Mouse (Mus musculus) kidney, adult 8-10 months (tissue): ENCODE measurements around the gene Lasp1.

ENCODE experiments used
- DNase-seq, 2 experiments: peaks; one replicate each; pipeline ENCODE4 v3.0.0; 2022

Lasp1 gene

DNA sequence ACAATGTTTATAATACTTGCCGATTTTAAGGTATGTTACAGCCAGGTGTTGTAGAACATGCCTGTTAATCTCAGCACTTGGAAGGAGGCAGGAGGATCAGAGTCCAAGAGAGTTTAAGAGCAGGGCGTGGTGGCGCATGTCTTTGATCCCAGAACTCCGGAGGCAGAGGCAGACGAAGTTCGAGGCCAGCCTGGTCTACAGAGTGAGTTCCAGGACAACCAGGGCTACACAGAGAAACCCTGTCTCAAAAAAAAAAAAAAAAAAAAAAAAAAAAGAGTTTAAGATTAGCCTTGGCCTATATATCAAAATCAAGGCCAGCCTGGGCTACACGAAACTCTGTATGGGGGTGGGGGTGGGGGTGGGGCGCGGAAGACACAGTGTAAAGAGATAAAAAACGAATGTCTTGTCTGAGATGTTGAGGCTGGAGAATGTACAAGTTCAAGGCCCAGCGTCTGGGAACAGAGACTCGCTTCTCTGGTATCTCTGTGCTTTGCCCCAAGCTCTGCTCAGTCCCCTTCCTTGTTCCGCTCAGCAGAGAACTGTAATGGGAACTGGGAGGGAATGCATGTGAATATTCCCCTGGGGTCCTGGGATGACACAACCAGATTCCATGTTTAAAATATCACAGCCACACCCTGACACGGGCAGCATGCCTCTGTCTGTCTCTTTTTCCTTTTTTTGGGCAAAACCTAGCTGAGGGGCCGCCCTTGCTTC is 1.3 kb upstream of the Lasp1 start:
- DNase-seq: no peak

DNA sequence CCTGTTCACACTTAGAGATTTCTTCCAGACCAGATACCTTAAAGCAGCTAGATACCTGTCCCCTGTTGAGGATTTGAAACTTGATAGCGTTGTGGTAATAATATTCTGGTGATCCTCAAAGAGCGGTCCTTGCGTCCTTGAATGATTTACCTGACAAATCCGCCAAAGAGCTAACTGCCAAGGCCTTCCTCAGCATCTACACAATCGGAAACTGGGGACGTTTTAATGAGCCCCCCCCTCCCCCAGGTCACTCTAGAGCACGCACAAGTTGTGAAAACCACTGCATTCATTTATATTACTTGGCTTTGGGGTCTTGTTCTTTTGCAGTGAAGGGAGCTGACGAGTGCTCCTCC is 741 bp upstream of the Lasp1 start:
- DNase-seq: no peak

DNA sequence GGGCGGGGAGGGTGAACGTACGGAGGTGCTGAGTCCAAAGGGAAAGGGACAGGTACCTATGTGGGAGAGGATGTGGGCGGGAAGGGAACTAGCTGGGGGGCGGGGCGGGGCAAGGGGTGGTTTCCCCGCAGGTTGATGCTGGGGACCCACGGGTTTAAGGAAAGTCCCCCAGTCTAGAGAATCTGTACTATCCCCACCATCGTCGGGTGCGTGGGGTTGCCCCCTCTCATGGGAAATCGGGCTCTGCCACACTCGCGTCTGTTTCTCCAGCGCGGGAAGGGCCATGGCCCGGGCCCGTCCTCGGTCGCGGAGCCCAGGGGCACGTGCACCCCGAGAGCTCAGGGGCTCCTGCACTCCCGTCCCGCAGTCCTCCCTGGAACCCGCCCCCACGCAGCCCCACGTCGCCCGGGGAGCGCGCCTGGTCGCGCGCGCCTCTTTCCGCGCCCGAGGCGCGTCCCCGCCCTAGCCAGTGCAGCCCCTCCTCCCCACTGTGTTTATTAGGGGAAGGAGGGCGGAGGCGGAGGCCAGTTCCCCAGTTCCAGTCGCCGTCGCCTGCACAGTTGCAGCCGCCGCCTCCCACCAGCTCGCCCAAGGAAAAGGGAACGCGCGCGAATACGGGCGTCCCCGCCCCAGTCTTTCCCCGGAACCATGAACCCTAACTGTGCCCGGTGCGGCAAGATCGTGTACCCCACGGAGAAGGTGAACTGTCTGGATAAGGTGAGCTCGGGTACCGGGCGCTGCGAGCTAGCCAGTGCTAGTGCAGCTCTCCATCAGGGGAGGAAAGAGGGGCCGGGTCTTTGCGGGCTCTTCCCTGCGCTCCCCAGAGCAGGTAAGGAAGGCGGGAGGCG is 570 bp downstream of the Lasp1 start:
- peak; percentile 84 to 85 for DNase-seq

DNA sequence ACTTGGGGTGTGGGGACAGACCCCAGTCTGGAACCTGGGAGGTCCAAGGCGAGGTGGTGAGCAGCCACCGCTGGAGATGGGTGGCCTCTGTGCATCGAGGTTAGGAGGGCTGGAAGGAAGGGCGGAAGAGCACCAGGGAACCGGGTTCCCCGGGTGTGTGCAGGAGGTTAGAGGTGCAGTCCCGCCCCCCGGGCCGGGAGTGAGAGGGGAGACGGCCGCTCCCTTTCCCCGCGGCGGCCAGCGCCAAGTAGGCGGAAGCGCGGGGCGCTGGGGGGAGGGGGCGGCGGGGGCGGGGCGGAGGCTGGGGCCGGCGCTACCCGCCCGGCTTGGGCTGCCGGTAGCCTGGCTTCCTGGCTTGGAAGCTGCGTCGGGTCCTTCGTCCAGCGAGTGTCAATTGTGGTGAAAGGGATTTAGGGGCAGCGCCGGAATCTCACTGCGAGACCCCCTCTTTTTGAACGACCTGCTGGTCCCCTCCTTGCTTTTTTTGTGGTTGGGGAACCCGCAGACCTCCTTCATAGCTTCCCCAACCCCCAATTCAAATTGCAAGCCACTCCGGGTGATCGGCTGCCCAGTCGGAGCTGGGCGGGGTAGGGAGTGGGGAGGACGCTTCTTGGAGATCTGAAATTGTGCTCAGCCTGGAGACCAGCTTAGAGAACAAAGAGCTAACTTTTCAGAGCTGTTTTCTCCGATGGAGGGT is 1.3 kb downstream of the Lasp1 start:
- DNase-seq: peak; percentile 76 to 78

DNA sequence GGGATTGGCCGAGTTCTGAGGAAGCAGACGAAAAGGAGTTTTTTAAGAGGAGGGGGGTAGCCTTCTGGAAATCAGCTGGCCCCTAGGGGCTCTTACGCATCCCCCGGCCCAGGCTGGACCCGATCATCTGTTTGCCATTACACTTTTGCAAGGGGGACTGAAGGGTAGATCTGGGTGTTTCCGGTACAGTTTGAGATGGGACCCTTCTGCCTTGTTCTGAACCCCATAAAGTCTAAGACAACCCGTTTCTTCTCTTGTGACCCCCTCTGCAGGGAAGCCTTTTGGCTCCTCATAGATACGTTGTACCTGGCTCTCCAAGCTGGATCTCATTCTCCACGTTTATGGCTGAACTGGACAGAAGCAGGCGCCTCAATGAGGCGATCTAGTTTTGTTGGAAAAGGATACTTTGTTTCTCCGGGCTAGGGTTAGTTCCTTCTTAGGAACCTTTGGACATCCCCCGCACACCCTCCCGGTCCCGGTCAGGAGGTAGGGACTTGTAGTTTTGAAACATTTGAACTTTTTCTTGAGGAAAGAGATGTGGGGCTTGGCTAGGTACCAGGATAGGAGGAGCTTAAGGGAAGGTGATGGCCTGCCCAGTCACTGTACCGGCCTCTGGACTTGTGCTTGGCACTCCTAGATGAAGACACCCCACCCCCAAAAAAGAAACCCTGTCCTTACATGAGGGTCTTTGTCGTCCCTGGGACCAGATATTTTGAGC is 2.0 kb downstream of the Lasp1 start:
- peak; percentile 91 to 92 for DNase-seq

DNA sequence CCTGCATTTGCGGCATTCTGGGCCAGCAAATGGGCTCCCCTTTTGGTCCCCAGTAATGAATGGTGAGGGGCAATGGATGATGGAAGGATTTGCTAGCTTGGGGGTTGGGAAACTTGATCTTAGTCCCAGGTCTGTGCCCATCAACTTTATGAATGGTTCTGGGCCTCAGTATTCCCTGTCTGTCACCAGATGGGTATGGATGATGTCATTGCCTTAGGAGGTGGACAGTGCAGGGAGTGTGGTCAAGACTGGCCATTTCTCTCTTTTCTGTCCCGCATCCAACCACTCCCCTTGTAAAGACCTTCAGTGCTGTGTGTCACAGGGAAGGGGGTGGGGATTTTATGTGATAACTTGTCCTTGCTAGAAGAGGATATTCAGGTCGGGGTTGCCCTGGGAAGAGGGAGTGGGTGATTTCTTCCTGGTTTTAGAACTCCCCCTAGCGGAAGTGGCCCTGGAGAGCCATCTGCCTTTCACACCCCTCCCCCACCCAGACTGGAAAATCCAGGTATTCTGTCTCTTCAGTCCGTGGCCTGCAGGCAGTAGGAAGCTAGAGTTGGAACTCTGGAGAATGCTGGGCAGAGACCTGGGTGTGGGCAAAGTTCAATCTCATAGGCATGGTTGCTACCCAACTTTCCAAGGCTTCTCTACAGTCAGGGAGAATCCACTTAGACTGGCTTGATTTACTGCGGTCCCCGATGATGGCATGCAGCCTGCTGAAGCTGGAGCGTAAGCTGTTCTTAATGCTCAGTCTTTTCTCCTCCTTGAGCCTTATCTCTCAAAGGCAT is 2.8 kb downstream of the Lasp1 start:
- peak; percentile 80 for DNase-seq

DNA sequence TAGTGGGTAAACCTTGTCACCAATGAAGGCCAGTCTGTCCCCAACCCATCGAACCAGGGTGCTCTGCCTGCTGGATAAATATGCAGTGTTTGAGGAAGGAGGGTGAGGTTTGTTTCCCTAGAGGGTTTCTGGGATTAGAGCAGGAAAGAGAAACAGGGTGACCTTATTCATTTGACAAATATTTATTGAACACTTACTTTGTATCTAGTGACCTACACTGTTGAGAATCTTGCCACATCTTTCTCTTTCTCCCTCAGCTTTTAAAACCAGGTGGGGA is 3.3 kb downstream of the Lasp1 start:
- DNase-seq: no peak

DNA sequence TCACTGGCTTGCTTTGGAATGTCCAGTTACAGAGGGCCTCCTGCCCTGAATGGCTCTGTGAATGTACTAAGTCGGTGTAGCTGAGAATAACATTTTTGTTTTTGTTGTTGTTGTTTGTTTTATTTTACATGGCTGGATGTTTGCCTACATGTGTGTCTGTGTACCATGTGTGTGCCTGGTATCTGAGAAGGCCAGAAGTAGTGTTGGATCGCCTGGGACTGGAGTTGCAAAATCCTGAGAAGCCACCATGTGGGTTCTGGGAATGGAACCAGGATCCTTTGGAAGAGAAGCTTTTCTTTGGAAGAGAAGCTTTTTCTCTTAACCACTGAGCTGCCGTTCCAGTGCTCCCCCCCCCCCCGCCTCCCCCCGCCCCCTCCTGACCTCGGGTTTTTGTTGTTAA is 3.7 kb downstream of the Lasp1 start:
- no peak for DNase-seq

DNA sequence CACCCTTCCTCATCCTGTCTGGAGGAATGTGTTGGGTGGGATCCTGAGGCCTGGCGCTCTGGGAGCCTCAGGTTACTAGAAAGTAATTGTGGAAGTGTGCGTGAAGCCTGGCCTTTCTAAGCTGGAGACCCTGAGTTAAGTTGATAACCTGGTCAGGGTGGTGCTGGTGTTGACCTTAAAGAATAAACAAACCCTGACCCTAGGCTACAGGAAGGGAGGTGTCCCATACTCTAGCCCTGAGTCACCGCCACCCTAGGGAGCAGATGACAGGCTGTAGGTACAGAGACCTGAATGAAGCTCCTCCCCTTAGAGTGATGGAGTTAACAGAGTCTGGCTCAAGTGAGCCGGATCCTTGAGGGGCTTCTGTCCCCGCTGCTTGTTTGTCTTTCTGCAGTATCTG is 5.0 kb downstream of the Lasp1 start:
- DNase-seq: no peak

DNA sequence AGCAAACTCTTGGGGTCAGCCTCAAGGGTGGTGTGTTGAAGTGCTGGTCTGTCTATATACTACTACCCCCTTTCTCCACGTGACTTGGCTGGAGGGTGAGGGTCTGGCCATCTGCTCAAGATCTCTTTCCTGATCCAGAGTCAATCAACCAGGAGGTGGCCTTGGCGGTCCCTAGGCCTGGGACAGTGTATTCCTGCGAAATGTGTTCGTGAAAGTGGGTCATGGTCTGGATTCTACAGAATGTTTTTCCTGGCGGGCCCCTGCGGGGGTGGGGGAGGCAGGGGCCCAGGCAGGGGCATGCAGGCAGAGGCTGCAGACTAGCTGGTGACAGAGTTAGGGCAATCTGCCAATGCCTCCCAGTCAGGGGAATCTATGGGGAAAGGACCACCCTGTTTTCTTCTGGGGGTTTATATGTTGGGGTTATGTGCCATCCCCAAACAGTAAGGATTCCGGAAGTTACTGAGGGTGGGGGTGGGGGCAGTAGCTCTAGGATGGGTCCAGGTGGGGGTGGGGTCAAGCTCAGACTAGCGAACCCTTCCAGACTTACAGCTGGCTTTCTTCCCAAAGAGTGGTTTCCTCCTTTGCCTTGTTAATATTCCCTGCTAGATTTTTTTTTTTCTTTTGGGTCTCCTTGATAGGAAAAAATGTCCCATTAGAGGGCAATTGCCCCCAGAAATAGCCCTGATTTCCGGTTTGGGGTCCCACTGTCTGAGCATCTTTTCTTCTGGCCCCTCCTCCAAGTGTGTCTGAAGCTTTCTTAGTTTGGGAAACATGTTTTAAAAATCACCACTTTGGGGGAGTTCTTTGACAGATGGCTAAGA is 6.3 kb downstream of the Lasp1 start:
- no peak for DNase-seq

DNA sequence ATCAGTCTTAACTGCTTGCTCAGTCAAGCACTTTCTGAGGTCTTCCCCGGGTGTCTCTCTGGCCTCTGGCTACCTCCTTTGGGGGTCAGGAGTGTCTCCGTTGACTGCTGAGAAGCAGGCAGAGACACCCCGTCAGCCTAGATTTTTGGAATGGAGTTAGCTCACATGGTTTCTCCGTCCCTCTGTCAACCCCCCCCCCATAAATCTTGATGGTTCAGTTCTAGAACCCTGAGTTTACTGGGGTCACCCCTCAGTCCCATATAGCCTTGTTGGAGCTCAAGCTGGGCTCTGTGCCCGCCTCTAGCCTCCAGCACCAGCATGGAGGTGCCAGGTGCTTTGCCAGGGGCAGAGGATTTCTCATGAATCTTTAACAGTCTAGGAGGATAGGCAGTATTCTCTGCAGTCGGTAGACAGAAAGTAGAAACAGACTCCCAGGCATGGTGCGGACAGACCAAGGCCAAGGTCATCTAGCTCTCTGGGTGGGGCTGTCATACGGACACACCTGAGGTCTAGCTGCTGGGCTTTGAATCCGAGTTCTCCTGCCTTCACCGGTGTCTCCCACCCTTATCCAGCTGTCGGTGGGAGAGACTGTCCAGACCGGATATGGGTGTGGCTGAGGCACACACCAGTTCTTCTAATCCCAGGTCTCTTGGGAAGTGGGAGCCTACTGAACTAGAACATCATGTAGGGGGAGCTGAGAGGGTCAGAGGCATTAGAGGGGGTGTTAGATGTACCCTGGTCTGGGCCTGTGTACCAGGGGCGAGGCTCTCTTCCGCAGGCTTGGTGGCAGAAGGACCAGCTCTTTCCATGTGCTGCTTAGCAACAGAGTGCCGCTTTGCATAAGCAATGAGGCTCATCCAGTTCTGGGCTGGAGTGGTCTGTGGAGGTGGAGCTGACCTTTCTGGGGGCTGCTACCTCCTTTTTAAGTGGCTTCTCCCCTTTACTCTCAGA is 7.1 kb downstream of the Lasp1 start:
- DNase-seq: peak in 1 of 2 experiments; percentile 43

DNA sequence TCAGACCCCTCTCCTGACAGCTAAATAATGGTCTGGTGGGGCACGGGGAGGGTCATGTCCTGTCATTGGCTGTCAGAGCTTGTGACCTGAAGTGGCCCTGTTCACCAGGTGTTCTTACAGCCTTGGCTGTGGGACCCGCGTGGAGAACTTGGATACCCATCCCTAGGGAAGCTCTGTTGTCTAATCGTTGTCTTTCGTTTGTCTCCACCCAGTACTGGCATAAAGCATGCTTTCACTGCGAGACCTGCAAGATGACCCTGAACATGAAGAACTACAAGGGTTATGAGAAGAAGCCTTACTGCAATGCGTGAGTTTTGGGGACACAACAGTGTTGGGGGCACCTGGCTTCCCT is 7.8 kb downstream of the Lasp1 start:
- DNase-seq: no peak

DNA sequence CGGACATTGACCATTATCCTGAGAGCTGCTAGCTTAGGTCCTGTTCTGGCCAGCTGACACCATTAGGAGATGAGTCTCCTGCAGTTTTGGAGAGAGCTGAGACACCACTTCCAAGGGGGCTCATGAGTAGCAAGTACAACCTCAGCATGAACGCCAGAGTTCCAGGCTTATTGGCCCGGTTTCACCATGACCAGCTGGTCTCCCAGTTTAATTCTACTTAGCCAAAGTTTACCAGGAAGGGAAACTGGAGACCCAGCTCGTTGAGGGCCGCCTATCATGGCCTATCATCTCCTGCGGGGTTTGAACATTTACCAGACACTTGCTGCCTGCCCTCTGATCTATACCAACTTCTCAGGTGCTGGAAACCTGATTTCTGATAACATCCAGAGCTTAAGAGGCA is 8.8 kb downstream of the Lasp1 start:
- no peak for DNase-seq

DNA sequence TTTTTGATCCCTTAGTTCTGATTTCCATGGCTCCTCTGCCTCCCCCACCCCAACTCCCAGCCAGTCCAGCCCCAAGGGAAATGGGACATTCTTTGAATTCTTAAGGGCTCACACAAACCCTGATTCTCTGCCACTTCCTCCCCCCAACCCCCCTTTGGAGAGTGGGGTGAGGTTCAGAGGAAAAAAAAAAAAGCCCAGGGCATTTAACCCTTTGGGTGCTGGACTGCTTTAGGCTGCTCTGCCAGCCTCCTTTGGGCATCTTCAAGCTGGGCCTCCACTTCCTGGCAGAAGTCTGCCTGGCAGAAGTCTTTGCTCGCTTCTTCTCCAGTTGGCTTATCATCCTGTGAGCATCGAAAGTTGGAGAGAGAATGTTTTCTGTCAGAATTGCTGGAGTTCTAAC is 9.3 kb downstream of the Lasp1 start:
- DNase-seq: peak; percentile 57 to 78

DNA sequence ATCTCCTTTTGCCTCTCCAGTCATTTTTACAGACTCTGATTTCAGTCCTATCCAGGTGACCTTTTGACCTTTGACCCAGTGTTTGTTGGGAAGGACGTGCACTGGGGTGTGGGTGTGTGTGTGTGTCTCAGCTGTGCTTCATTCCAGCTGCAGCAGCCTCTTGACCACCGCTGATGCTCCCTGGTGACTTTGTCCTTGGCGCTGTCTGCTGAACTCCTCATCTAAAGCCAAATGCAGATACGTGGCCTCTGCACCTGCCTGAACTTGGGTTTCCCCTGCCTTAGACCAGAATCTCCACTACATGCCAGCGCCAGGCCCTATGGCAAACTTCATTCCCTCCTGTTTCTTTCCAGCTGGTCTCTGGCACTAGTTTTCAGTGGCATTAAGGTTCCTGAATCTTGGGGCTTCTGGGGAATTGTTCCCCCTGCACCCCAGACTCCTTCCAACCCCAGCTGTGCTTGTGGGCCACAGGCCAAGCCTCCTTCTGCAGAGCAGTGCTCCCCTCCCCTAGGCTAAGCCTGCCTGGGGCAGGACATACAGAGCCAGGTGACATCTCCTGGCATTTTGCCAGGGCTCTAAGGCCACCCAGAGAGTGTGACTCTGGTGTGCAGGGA is 9.9 kb downstream of the Lasp1 start:
- peak in 1 of 2 experiments; percentile 46 for DNase-seq

DNA sequence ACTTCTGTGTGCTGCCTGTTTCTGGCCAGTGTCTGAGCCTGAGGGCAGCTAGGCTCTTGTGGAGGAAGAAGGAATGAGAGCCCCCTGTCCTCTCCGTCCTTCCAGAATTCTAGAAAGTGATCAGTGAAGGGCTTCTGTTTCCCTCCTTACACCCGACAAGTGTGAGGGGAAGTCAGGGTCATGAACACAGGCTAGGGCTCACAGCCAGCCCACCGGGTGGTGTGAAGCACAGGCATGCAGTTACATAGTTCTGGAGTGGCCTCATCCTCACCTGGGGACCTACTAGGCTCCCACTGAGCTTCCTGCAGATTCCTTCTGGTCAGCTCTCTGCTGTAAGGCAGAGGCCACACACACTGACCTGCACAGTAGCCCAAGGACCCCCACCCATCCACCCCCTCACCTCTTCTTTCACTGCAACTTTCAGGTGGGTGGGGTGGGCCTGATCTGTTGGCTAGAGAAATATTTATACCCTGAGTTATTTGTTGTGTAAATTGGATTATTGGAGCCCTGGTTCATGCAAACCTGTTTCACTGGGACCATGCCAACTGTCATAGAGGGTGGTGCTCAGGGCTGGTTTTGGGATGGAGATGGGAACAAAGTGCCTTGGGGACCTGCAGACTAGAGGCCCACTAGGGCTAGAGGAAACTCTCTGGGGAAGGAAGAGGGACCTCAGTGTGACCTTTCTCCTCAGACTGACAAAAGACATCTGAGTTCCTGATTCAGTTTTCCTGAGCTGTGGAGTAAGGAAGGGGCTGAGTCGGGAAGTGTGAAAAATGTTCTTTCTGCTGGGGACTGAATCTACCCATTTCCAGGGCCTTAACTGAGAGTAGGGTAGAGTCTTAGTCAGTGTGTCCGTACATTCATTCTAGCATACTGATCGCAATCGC is 10.7 kb downstream of the Lasp1 start:
- no peak for DNase-seq

DNA sequence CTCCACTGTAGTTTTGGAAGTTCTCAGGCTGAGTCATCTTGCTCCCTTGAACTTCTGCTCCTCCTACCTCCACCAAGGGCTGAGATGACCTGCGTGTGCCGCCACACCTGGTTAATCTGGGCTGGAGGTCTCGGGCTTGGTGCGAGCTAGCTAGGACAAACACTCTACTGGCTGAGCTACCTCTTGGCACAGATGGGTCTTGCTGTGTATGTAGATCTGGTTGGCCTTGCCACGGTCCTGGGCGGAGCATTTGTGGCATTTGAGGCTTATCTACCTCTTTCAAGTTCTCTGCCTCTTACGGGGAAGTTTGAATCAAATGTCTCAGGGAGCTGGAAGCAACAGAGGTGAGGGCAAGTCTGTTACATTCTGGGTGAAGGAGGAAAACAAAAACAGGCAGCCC is 11.6 kb downstream of the Lasp1 start:
- peak in 1 of 2 experiments; percentile 51 for DNase-seq

DNA sequence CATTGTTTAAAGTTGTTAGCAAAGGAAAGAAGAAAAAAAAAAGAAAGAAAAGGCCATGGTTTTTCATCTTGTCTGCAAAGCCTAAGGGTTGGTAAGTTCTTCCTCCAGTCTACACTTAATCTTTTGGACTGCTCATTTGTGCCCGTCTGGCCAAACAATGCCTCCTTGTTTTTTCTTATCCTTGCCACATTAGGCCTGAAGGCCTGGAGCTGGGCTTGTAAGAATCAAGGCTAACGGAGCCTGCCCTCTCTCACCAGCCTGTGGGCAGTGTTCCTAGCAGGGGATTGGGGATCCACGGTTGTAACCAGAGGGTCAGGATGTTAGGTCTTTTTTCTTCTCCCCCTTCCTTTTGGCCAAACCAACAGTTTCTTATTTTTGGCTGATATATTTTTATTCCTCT is 12.2 kb downstream of the Lasp1 start:
- DNase-seq: no peak
